Mouse (Mus musculus) embryo, embryonic 10.5 days (tissue): Measurements from ENCODE around the gene Gm11115.

Source experiments
- DNase-seq: peaks from one replicate; pipeline ENCODE4 v3.0.0-alpha.2; 2015; ENCODE audit warnings: low spot score

The Gm11115 gene

GRCm38 (mm10) chr5:88153999-88154398 lies at the start of gene Gm11115:
Gene Gm11115, minus strand, starts transcription at chr5:88154099.
- DNase-seq = no peak

GRCm38 (mm10) chr5:88111430-88111829 lies 42.5 kb downstream of the Gm11115 start, which contains the start of gene Gm11116:
Gene Gm11116, minus strand, starts transcription at chr5:88111530.
- DNase-seq = no peak
